21 mouse cellular contexts compared by ENCODE assay signal in genomic region chr4:114710182-114710909, GRCm38 (mm10).
"Had no signal": no experiment of that assay in that cellular context is flagged by ENCODE, and none has a peak within 500 bp of the region (broad histone marks: within the 10 kb centered on the region; RNA-seq: fewer than 3 reads in every experiment).

No protein-coding gene starts in this region.

- H3K27me3 ChIP-seq: limb, embryonic 15.5 days; midbrain, embryonic 13.5 days; neural tube, embryonic 12.5 days; neural tube, embryonic 15.5 days had no signal

- H3K36me3 ChIP-seq: kidney, embryonic 15.5 days; limb, embryonic 15.5 days; midbrain, embryonic 13.5 days; neural tube, embryonic 12.5 days; neural tube, embryonic 15.5 days had no signal

- H3K4me3 ChIP-seq: kidney, embryonic 15.5 days; layer of hippocampus, adult 2 months; limb, embryonic 15.5 days; midbrain, embryonic 13.5 days; neural tube, embryonic 12.5 days; neural tube, embryonic 15.5 days had no signal

- ATAC-seq: liver, postnatal 0 days; lung, postnatal 0 days; midbrain, embryonic 13.5 days had no signal

- DNase-seq: kidney, adult 2 months; layer of hippocampus, adult 9-11 months; liver, postnatal 0 days; lung, embryonic 14.5 days; right cerebral cortex, adult 18-20 months; right cerebral cortex, postnatal 14 days; right cerebral cortex, postnatal 4 days; thymus, adult 2 months; thymus, postnatal 14 days; thymus, postnatal 4 days had no signal

- H3K9ac ChIP-seq: kidney, embryonic 15.5 days; limb, embryonic 15.5 days; liver, embryonic 14.5 days; liver, postnatal 0 days; lung, embryonic 14.5 days; midbrain, embryonic 13.5 days; neural tube, embryonic 12.5 days; neural tube, embryonic 15.5 days had no signal

- H3K4me1 ChIP-seq: midbrain, embryonic 13.5 days had no signal

- H3K4me2 ChIP-seq: kidney, embryonic 15.5 days; limb, embryonic 15.5 days; liver, embryonic 11.5 days; lung, embryonic 14.5 days; midbrain, embryonic 13.5 days; neural tube, embryonic 12.5 days; neural tube, embryonic 15.5 days had no signal

- H3K27ac ChIP-seq: kidney, embryonic 15.5 days; layer of hippocampus, adult 2 months; limb, embryonic 15.5 days; liver, embryonic 14.5 days; macrophage; midbrain, embryonic 13.5 days; neural tube, embryonic 12.5 days; neural tube, embryonic 15.5 days; stomach, postnatal 0 days had no signal

- H3K9me3 ChIP-seq: kidney, embryonic 15.5 days; limb, embryonic 15.5 days; midbrain, embryonic 13.5 days; neural tube, embryonic 12.5 days; neural tube, embryonic 15.5 days had no signal
